Mouse (Mus musculus): ENCODE measurements at regions not wholly inside any gene's neighbourhood (a gene's known extent, or its start where the extent isn't known, plus 50 kb on each side); places are given as distances from the start of the nearest gene placed in this dataset.

GRCm38 (mm10) chr13:101625922-101626321 is 142.1 kb downstream of the Pik3r1 start:
- no peak overlapping the region for H3K4me2 ChIP-seq (replicated peaks)
- no peak overlapping the region for H3K4me3 ChIP-seq
- no peaks in the 10 kb centered on the region for H3K9me3 ChIP-seq
- no peak for ATAC-seq (ENCODE audit: low FRiP score, low read depth)
- H3K9ac ChIP-seq (replicated peaks) = no peak overlapping the region
- WGBS = 88% methylated on average over 5 of the region's 5 CpGs
- no peak overlapping the region for H3K27ac ChIP-seq (replicated peaks)
- no peaks in the 10 kb centered on the region for H3K27me3 ChIP-seq
- no peaks in the 10 kb centered on the region for H3K36me3 ChIP-seq
- peaks cover 5% of the 10 kb centered on the region; the same call in 1 of the 2 replicates for H3K4me1 ChIP-seq

- Histone ChIP-seq H3K4me2 (replicated peaks) (no peak overlapping the region), H3K27me3 (no peaks in the 10 kb centered on the region), H3K9me3 (no peaks in the 10 kb centered on the region), H3K4me3 (no peak overlapping the region), H3K9ac (replicated peaks) (no peak overlapping the region), H3K27ac (replicated peaks) (no peak overlapping the region), H3K36me3 (no peaks in the 10 kb centered on the region), H3K4me1 (peaks cover 5% of the 10 kb centered on the region; the same call in 1 of the 2 replicates)
- 21% methylated on average over 5 of the region's 5 CpGs for WGBS
- ATAC-seq (ENCODE audit: low FRiP score, low read depth) = no peak
These were observed 143.8 kb downstream of the Pik3r1 start for GRCm38 (mm10) chr13:101624179-101624581.

GRCm38 (mm10) chr13:101622649-101623048 is 145.4 kb downstream of the Pik3r1 start:
- no peak overlapping the region for H3K4me3 ChIP-seq
- no peak overlapping the region for H3K4me2 ChIP-seq (replicated peaks)
- no peak overlapping the region for H3K9ac ChIP-seq (replicated peaks)
- peaks cover 5% of the 10 kb centered on the region; the same call in 1 of the 2 replicates for H3K4me1 ChIP-seq
- no peak for ATAC-seq (ENCODE audit: low FRiP score, low read depth)
- 94% methylated on average over 2 of the region's 2 CpGs for WGBS
- H3K27me3 ChIP-seq = no peaks in the 10 kb centered on the region
- no peak overlapping the region for H3K27ac ChIP-seq (replicated peaks)
- no peaks in the 10 kb centered on the region for H3K9me3 ChIP-seq
- H3K36me3 ChIP-seq = no peaks in the 10 kb centered on the region

- H3K9ac ChIP-seq (replicated peaks) = no peak overlapping the region
- no peak overlapping the region for H3K4me2 ChIP-seq (replicated peaks)
- peaks cover 5% of the 10 kb centered on the region; the same call in 1 of the 2 replicates for H3K4me1 ChIP-seq
- H3K4me3 ChIP-seq = no peak overlapping the region
- no peaks in the 10 kb centered on the region for H3K36me3 ChIP-seq
- no peak for ATAC-seq (ENCODE audit: low FRiP score, low read depth)
- WGBS = 83% methylated on average over 3 of the region's 3 CpGs
- H3K9me3 ChIP-seq = no peaks in the 10 kb centered on the region
- H3K27ac ChIP-seq (replicated peaks) = no peak overlapping the region
- H3K27me3 ChIP-seq = no peaks in the 10 kb centered on the region
These were observed 147.4 kb downstream of the Pik3r1 start for GRCm38 (mm10) chr13:101620660-101621059.

- Histone ChIP-seq H3K36me3 (no peaks in the 10 kb centered on the region), H3K27me3 (no peaks in the 10 kb centered on the region), H3K4me3 (no peak overlapping the region), H3K4me2 (replicated peaks) (no peak overlapping the region), H3K4me1 (peaks cover under 1% of the 10 kb centered on the region; the same call in 1 of the 2 replicates), H3K9me3 (no peaks in the 10 kb centered on the region), H3K27ac (replicated peaks) (no peak overlapping the region), H3K9ac (replicated peaks) (no peak overlapping the region)
- 95% methylated on average over 1 of the region's 1 CpGs for WGBS
- ATAC-seq (ENCODE audit: low FRiP score, low read depth) = no peak
These were observed 148.9 kb downstream of the Pik3r1 start for GRCm38 (mm10) chr13:101619154-101619553.

GRCm38 (mm10) chr13:101612786-101613185 is 155.2 kb downstream of the Pik3r1 start:
- Histone ChIP-seq H3K4me1 (no peaks in the 10 kb centered on the region), H3K36me3 (no peaks in the 10 kb centered on the region), H3K4me3 (no peak overlapping the region), H3K9me3 (no peaks in the 10 kb centered on the region), H3K4me2 (replicated peaks) (no peak overlapping the region), H3K27ac (replicated peaks) (no peak overlapping the region), H3K9ac (replicated peaks) (no peak overlapping the region), H3K27me3 (no peaks in the 10 kb centered on the region)
- ATAC-seq (ENCODE audit: low FRiP score, low read depth) = no peak
- WGBS = 73% methylated on average over 2 of the region's 2 CpGs

GRCm38 (mm10) chr13:101611725-101612124 is 156.3 kb downstream of the Pik3r1 start:
- no peaks in the 10 kb centered on the region for H3K36me3 ChIP-seq
- 93% methylated on average over 6 of the region's 6 CpGs for WGBS
- H3K4me1 ChIP-seq = no peaks in the 10 kb centered on the region
- no peak overlapping the region for H3K27ac ChIP-seq (replicated peaks)
- H3K27me3 ChIP-seq = no peaks in the 10 kb centered on the region
- no peak overlapping the region for H3K9ac ChIP-seq (replicated peaks)
- no peak overlapping the region for H3K4me3 ChIP-seq
- no peaks in the 10 kb centered on the region for H3K9me3 ChIP-seq
- ATAC-seq (ENCODE audit: low FRiP score, low read depth) = no peak
- no peak overlapping the region for H3K4me2 ChIP-seq (replicated peaks)

- 90% methylated on average over 1 of the region's 1 CpGs for WGBS
- no peak for ATAC-seq (ENCODE audit: low FRiP score, low read depth)
- Histone ChIP-seq H3K4me3 (no peak overlapping the region), H3K4me2 (replicated peaks) (no peak overlapping the region), H3K27me3 (no peaks in the 10 kb centered on the region), H3K27ac (replicated peaks) (no peak overlapping the region), H3K9ac (replicated peaks) (no peak overlapping the region), H3K36me3 (no peaks in the 10 kb centered on the region), H3K9me3 (no peaks in the 10 kb centered on the region), H3K4me1 (no peaks in the 10 kb centered on the region)
These were observed 161.8 kb downstream of the Pik3r1 start for GRCm38 (mm10) chr13:101606184-101606730.

- Histone ChIP-seq H3K4me2 (replicated peaks) (no peak overlapping the region), H3K4me1 (no peaks in the 10 kb centered on the region), H3K27me3 (no peaks in the 10 kb centered on the region), H3K9ac (replicated peaks) (no peak overlapping the region), H3K27ac (replicated peaks) (no peak overlapping the region), H3K9me3 (no peaks in the 10 kb centered on the region), H3K4me3 (no peak overlapping the region), H3K36me3 (no peaks in the 10 kb centered on the region)
- WGBS = 85% methylated on average over 4 of the region's 4 CpGs
- no peak for ATAC-seq (ENCODE audit: low FRiP score, low read depth)
These were observed 162.3 kb downstream of the Pik3r1 start for GRCm38 (mm10) chr13:101605685-101606084.

GRCm38 (mm10) chr13:101605051-101605450 is 163.0 kb downstream of the Pik3r1 start:
- no peak overlapping the region for H3K27ac ChIP-seq (replicated peaks)
- 75% methylated on average over 4 of the region's 4 CpGs for WGBS
- H3K9ac ChIP-seq (replicated peaks) = no peak overlapping the region
- H3K4me3 ChIP-seq = no peak overlapping the region
- no peaks in the 10 kb centered on the region for H3K9me3 ChIP-seq
- H3K4me1 ChIP-seq = no peaks in the 10 kb centered on the region
- H3K36me3 ChIP-seq = no peaks in the 10 kb centered on the region
- no peak for ATAC-seq (ENCODE audit: low FRiP score, low read depth)
- no peak overlapping the region for H3K4me2 ChIP-seq (replicated peaks)
- no peaks in the 10 kb centered on the region for H3K27me3 ChIP-seq

GRCm38 (mm10) chr13:101598126-101598485 is 169.9 kb downstream of the Pik3r1 start:
- H3K4me1 ChIP-seq = no peaks in the 10 kb centered on the region; the same call in 1 of the 2 replicates
- H3K9ac ChIP-seq (replicated peaks) = no peak overlapping the region
- WGBS = 84% methylated on average over 7 of the region's 7 CpGs
- no peak overlapping the region for H3K27ac ChIP-seq (replicated peaks)
- no peak overlapping the region for H3K4me2 ChIP-seq (replicated peaks)
- no peaks in the 10 kb centered on the region for H3K9me3 ChIP-seq
- H3K4me3 ChIP-seq = no peak overlapping the region
- H3K36me3 ChIP-seq = no peaks in the 10 kb centered on the region
- no peaks in the 10 kb centered on the region for H3K27me3 ChIP-seq
- ATAC-seq (ENCODE audit: low FRiP score, low read depth) = no peak

GRCm38 (mm10) chr13:101597243-101598125 is 170.5 kb downstream of the Pik3r1 start:
- Histone ChIP-seq H3K27ac (replicated peaks) (no peak overlapping the region), H3K4me1 (no peaks in the 10 kb centered on the region; the same call in 1 of the 2 replicates), H3K4me3 (no peak overlapping the region), H3K27me3 (no peaks in the 10 kb centered on the region), H3K36me3 (no peaks in the 10 kb centered on the region), H3K9me3 (no peaks in the 10 kb centered on the region), H3K9ac (replicated peaks) (no peak overlapping the region), H3K4me2 (replicated peaks) (no peak overlapping the region)
- no peak for ATAC-seq (ENCODE audit: low FRiP score, low read depth)
- 79% methylated on average over 14 of the region's 14 CpGs for WGBS
